Mouse (Mus musculus) heart, adult 2 months (tissue): ENCODE measurements around the gene Mecr. TPM values are rescaled to one million over a fixed set of nuclear protein-coding genes. Genes with fewer than 3 reads are reported as not detected.
A peak's percentile ranks its signal among the peaks of the same experiment; 100 is the strongest.

Experiments used
- DNase-seq, 2 experiments: peaks; one replicate each; pipeline ENCODE4 v3.0.0; 2021
- H3K27ac ChIP-seq: fragments of 200-600 bp; 2 replicates; pipeline ENCODE4 v1.8.1; 2022
- H3K27me3 ChIP-seq: fragments of 200-500 bp; 2 replicates; pipeline ENCODE4 v1.6.1; 2012; ENCODE audit warnings: mild to moderate bottlenecking, low read length, inconsistent platforms, mixed read lengths; ENCODE audit not compliant: control insufficient read depth, insufficient read depth
- H3K36me3 ChIP-seq: fragments of 200-500 bp; 2 replicates; pipeline ENCODE4 v1.6.1; 2012; ENCODE audit warnings: low read length, inconsistent platforms; ENCODE audit not compliant: control insufficient read depth, insufficient read depth
- H3K4me1 ChIP-seq: fragments of 200-500 bp; 2 replicates; pipeline ENCODE4 v1.6.1; 2011; ENCODE audit warnings: low read length; ENCODE audit not compliant: control insufficient read depth, insufficient read depth
- H3K4me3 ChIP-seq: fragments of 200-600 bp; 2 replicates; pipeline ENCODE4 v1.8.1; 2022
- H3K79me2 ChIP-seq: fragments of 200-500 bp; replicated peaks from 2 replicates; pipeline ENCODE4 v1.6.1; 2012; ENCODE audit warnings: mild to moderate bottlenecking, inconsistent platforms, low read length, moderate library complexity, mixed read lengths; ENCODE audit not compliant: control insufficient read depth, insufficient read depth
- H3K9ac ChIP-seq: fragments of 200-500 bp; 2 replicates; pipeline ENCODE4 v1.6.1; 2012; ENCODE audit warnings: low read depth, mild to moderate bottlenecking, control low read depth, inconsistent platforms, low read length, mixed read lengths
- CTCF ChIP-seq: fragments of 200-600 bp; IDR thresholded peaks from 2 replicates; pipeline ENCODE4 v1.8.1; 2022; ENCODE audit warnings: antibody characterized with exemption, mild to moderate bottlenecking, moderate library complexity
- EP300 ChIP-seq: fragments of 200-500 bp; IDR thresholded peaks from 2 replicates; pipeline ENCODE4 v1.6.1; 2011; ENCODE audit warnings: low read depth, low read length, control low read depth; ENCODE audit not compliant: insufficient read depth
- POLR2A ChIP-seq: fragments of 200-500 bp; IDR thresholded peaks from 2 replicates; pipeline ENCODE4 v1.6.1; 2011; ENCODE audit warnings: mild to moderate bottlenecking, low read depth, low read length, control low read depth; ENCODE audit not compliant: insufficient read depth
- WGBS: fragments of 180-500 bp; shearing (Covaris S2); methylation state at CpG from one replicate; pipeline ENCODE4 v1.1.7; 2018; 5-methylcytosine and 5-hydroxymethylcytosine counted together
- intact Hi-C: fragments of 180-260 bp; cut with DNase I; formaldehyde crosslinking; loops from one replicate; pipeline ENCODE4 v1.15.1; 2025
- polyA plus RNA-seq: library from polyadenylated mRNA; depleted of rRNA; stranded (reverse); fragments of >200 nt; gene quantifications from 2 replicates; pipeline ENCODE4 v1.2.3, GENCODE M21; 2012
- total RNA-seq, 2 experiments: library from RNA; stranded (reverse); gene quantifications; 2 replicates each; pipeline ENCODE4 v1.2.3; 2021

Gene Mecr
- total and polyA plus RNA-seq, 3 experiments, result 27.7 to 32.9 (median 28.3) TPM

GRCm38 (mm10) chr4:131831546-131832045, 11.7 kb upstream of the Mecr start:
- Histone ChIP-seq H3K27ac (no peak overlapping the region), H3K79me2 (no peaks in the 10 kb centered on the region), H3K4me3 (no peak overlapping the region), H3K4me1 (peaks cover 1% of the 10 kb centered on the region; the same call in 1 of the 2 replicates), H3K9ac (no peak overlapping the region), H3K36me3 (no peaks in the 10 kb centered on the region), H3K27me3 (no peaks in the 10 kb centered on the region)
- DNase-seq, result no peak
- WGBS, result 77% methylated on average over 5 of the region's 5 CpGs
- no peak for TF ChIP-seq EP300
- no peak for TF ChIP-seq POLR2A
- no peak for TF ChIP-seq CTCF
- intact Hi-C loops, result no loop called here

- intact Hi-C loops, result no loop called here
These were observed 10.4 kb upstream of the Mecr start for GRCm38 (mm10) chr4:131832759-131833407.

GRCm38 (mm10) chr4:131833971-131834609, 9.2 kb upstream of the Mecr start:
- intact Hi-C loops, result loop anchor here (2.0 kb wide), 2 partner anchors 49 to 403 kb away; no protein-coding TSS in a partner anchor
- no peak for DNase-seq
- no peak overlapping the region for H3K9ac ChIP-seq
- no peaks in the 10 kb centered on the region for H3K79me2 ChIP-seq
- no peak overlapping the region for H3K4me3 ChIP-seq
- peaks cover 2% of the 10 kb centered on the region; the same call in 1 of the 2 replicates for H3K27me3 ChIP-seq
- no peak overlapping the region for H3K27ac ChIP-seq
- TF ChIP-seq CTCF, result peak; percentile 57
- no peak for TF ChIP-seq POLR2A
- TF ChIP-seq EP300, result no peak
- 36% methylated on average over 9 of the region's 9 CpGs for WGBS
- H3K36me3 ChIP-seq, result no peaks in the 10 kb centered on the region
- peaks cover 1% of the 10 kb centered on the region; the same call in 1 of the 2 replicates for H3K4me1 ChIP-seq

More at GRCm38 (mm10) chr4:131832759-131833407, 10.4 kb upstream of the Mecr start:
- Histone ChIP-seq H3K9ac (no peak overlapping the region), H3K4me3 (no peak overlapping the region), H3K79me2 (no peaks in the 10 kb centered on the region), H3K36me3 (no peaks in the 10 kb centered on the region), H3K27me3 (peaks cover 2% of the 10 kb centered on the region; the same call in 1 of the 2 replicates), H3K27ac (no peak overlapping the region), H3K4me1 (peaks cover 1% of the 10 kb centered on the region; the same call in 1 of the 2 replicates)
- DNase-seq, result no peak
- TF ChIP-seq POLR2A (no peak), CTCF (no peak), EP300 (no peak)
- 72% methylated on average over 3 of the region's 3 CpGs for WGBS

- Histone ChIP-seq H3K4me3 (peak overlapping the region; percentile 36; the same call in 1 of the 2 replicates), H3K27me3 (peaks cover 2% of the 10 kb centered on the region; the same call in 1 of the 2 replicates), H3K36me3 (no peaks in the 10 kb centered on the region), H3K27ac (no peak overlapping the region), H3K9ac (peak overlapping the region; percentile 66), H3K79me2 (no peaks in the 10 kb centered on the region), H3K4me1 (peaks cover 1% of the 10 kb centered on the region; the same call in 1 of the 2 replicates)
- intact Hi-C loops, result no loop called here
- WGBS, result 1% methylated on average over 36 of the region's 39 CpGs
- DNase-seq, result peak; percentile 67 to 70
- TF ChIP-seq POLR2A (no peak), CTCF (no peak), EP300 (no peak)
These were observed 6.9 kb upstream of the Mecr start for GRCm38 (mm10) chr4:131836351-131836881.

- peaks cover 2% of the 10 kb centered on the region; the same call in 1 of the 2 replicates for H3K27me3 ChIP-seq
- under 1% methylated on average over 72 of the region's 76 CpGs for WGBS
These were observed 6.3 kb upstream of the Mecr start for GRCm38 (mm10) chr4:131836891-131837491.

More at GRCm38 (mm10) chr4:131836891-131837491, 6.3 kb upstream of the Mecr start:
- peak; percentile 64 to 75 for DNase-seq
- H3K4me1 ChIP-seq, result peaks cover 1% of the 10 kb centered on the region; the same call in 1 of the 2 replicates
- peak overlapping the region; percentile 65 for H3K4me3 ChIP-seq
- H3K79me2 ChIP-seq, result no peaks in the 10 kb centered on the region
- no peaks in the 10 kb centered on the region for H3K36me3 ChIP-seq
- H3K9ac ChIP-seq, result peak overlapping the region; percentile 66
- peak overlapping the region; percentile 3; the same call in 1 of the 2 replicates for H3K27ac ChIP-seq
- TF ChIP-seq EP300 (no peak), CTCF (no peak), POLR2A (no peak)
- intact Hi-C loops, result no loop called here
